Mouse (Mus musculus) cerebellum, adult 11 months (tissue): ENCODE measurements around the gene Hs6st2.

Experiments
- DNase-seq: peaks from one replicate; pipeline ENCODE4 v3.0.0; 2022

Gene Hs6st2

DNA sequence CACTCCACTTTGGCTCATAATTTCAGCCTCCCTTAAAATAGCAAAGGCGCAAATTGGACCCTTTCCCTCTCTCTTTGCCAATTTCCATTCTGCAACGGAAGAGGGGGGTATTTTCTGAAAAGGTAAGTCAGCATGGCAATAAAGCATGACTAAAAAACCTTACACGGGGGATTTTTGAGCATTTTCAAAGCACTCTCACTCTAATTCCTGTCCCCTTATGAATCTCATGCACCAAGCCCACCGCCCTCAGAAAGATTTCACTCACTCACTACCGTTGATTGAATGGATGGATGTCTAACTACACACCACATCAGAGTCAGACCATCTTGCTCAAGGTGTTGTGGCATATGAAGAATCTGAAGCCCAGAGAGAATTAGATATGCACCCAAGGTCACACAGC lies at the start of gene Hs6st2:
Gene Hs6st2, minus strand, starts transcription at position 101 of the 400 bp plus-strand sequence.
- no peak for DNase-seq

DNA sequence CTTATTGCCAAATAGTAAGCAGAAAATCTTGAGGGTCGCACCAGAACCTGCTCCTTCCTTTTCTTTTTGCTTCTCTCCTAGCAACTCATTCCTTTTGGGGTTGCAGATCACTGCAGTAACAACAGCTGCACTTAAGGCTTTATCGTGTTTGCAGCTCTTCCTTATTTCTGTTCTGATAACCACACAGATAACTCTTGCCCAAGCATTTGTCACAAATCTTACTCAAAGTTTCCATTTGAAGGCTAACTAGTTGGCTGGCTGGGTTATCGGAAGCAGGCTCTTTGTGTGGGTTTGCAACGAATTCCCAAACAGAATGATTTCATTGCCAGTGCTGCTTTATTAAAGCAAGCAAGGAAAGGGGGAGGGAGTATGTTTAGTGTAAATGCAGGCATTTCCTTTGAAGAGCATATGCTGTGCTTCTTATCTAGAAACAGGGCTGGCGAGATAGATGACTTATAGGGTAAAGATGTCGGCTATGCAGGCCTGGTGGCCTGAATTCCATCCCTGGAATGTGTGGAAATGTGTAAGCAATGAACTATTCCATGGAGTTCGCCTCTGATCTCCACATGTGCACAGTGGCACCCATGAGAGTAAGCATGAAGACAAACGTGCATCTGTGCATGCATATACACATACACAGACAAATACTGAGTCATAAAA lies 32.6 kb upstream of the Hs6st2 start:
- DNase-seq: no peak

GRCm38 (mm10) chrX:51712996-51713395 lies 31.3 kb upstream of the Hs6st2 start:
- no peak for DNase-seq

GRCm38 (mm10) chrX:51702823-51703222 lies 21.2 kb upstream of the Hs6st2 start:
- DNase-seq: no peak

DNA sequence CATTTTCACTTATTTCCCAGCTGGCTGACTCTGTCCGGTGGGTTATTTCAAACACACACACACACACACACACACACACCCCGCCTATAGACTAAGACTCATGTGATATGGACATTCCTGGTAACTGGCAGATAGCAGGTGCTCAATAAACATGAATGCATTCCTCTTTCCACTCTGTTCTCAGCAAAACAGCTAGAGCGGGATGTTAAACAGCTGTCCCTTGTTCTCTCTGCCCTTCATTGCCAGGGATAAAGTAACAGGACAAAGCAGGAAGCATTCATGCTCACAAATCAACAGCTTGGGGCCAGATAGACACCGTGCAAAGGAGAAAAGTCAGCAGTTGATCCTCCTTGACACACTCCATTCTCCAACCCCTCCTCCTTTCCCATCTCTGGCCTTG lies 17.4 kb upstream of the Hs6st2 start:
- no peak for DNase-seq

DNA sequence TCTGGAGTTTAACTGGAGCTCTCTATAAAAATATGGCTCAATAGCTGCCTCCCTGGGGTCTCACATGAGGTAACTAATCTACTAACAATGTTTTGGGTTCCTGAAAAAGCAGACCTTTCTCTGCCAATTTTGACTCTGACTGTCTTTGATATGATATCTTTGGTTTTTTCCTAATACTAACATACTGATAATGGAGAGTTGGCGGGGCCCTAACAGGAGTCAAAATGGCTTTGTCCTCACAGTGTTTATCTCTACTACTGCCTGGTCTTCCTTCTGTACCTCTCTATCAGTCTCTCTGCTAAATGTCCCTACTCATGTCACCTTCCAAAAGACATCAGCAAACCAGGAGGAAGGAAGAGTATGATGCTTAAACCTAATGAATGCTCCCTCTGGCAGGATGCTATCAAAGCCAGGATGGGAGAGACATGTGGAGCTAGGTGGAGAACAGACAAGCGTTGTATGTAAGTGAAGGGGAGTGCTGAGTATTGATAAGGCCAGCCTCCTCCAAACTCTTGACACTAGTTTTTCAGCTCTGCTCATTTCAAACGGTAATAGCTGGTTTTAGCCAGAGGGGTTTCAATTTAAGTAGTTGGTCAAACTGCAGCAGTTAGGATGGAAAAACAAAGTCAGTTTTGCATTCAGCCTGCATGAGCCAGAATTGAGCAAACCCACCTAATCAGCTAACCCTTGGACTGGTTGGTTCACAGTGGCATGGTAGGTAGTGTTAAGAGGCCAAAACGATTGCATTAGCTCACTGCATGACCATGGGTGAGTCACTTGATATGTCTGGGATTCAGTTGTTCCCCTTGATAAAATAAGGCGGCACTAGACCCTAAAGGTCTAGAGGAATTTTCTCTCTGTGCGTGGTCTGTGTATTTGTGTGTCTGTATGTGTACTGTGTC lies 4.6 kb upstream of the Hs6st2 start:
- no peak for DNase-seq

DNA sequence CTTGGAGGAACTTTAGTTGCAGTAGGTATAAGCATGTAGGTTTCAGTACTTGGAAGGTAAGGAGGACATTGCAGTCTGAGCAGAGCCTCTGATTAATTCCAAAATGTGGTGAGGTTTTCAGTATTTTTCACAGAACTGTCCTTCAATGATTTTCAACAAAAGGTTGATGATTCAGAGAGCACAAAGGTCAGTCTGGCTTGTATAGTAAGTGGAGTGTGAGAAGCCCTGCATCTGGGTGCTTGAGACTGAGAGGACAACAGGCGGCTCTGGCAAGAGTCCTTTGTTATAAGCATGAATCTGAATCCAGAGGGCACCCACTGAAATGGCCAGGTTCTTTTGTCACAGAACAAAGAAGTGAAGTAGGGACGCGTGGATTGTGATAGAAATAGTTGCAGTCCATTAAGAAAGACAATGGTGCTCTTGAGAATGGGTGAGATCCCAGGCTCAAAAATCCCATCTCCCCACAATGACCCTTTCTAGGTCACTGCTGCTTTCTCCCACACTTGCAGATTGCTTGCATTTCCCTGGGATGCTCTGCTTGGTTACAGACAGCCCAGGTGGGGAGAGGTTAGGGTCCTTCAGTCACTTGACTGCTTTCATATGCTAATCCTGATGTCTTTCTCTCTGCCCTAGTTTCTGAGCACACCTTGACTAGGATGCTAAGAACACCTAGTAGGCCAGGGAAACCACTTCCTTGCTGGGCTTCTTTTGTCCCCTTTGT lies 2.8 kb upstream of the Hs6st2 start:
- DNase-seq: no peak

GRCm38 (mm10) chrX:51681170-51681667 lies 437 bp downstream of the Hs6st2 start:
- peak; percentile 55 for DNase-seq

- peak; percentile 43 for DNase-seq
Observed at GRCm38 (mm10) chrX:51680428-51681169, 1.1 kb downstream of the Hs6st2 start.

- peak; percentile 44 for DNase-seq
Observed at GRCm38 (mm10) chrX:51679601-51680427, 1.8 kb downstream of the Hs6st2 start.

- no peak for DNase-seq
Observed at GRCm38 (mm10) chrX:51658236-51658635, 23.4 kb downstream of the Hs6st2 start.

- peak; percentile 3 for DNase-seq
Observed at GRCm38 (mm10) chrX:51642661-51643257, 38.9 kb downstream of the Hs6st2 start.

DNA sequence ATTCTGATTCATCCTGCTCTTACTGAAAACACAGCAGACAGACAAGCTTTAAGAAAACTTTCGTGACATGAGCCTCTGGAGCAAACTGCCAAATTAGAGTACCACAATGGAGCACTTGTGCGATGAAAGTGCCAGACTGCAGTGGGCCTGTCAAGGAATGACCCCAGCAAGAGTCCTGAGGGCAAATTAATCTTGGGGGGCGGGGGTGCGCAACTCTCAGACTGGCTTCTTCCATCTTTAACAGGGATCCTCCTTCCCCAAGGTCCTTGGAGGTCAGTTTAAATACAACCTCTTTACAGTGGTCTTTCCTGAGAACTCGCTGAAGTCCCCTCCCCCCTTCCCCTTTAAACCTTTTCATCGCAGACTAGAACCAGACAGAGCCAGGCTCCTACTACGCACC lies 45.9 kb downstream of the Hs6st2 start:
- DNase-seq: no peak

GRCm38 (mm10) chrX:51631376-51631775 lies 50.3 kb downstream of the Hs6st2 start:
- DNase-seq: no peak

DNA sequence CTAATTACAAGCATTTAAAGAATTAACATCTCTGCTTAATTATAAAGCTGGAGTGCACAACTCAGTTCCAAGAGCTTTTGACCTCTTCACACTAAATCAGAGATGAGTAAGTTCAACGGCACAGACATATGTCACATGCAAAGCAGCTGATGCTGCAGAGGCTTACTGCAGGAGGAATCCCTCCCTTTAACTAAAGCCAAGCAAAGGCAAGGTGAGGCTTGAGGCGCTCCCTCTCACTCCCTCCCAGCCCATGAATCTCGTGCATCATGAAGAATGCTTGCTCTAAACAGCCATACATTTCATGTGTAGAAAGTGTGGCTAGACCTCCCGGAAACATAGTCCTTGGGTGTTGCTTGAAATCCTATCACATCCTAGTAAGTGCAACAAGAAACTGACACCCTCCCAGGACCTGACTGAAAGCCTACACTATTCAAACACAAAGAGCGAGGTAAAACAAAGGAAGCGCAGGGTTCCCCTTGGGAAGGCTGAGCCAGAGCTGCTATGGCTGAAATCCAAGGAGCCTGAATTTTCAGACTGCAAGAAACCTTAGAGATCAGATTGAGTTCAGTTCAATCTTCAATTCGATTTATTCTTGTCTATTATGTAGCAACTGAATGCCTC lies 67.2 kb downstream of the Hs6st2 start:
- DNase-seq: no peak

- no peak for DNase-seq
Observed at GRCm38 (mm10) chrX:51610743-51611142, 70.9 kb downstream of the Hs6st2 start.

- no peak for DNase-seq
Observed at GRCm38 (mm10) chrX:51606231-51606863, 75.3 kb downstream of the Hs6st2 start.

DNA sequence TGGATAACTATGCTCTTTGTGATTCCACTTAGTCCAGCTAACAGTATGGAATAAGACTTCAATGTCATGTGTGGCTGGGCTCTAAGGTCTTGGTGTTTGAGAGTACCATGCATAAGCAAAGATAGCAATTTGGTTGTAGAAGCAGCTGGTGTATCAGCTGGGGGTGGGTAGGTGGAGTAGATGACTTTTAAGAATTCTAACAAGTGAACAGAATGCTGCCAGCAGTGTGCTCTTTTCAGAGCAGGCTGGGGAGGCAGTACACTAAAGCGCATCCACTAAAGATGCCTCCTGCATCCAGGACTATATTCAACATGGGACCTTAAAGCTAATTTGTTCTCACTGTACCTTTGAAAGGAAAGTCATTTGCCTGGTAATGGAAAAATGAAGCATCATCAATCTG lies 88.9 kb downstream of the Hs6st2 start:
- DNase-seq: no peak

GRCm38 (mm10) chrX:51590448-51591010 lies 91.1 kb downstream of the Hs6st2 start:
- no peak for DNase-seq

- DNase-seq: no peak
Observed at GRCm38 (mm10) chrX:51585444-51585843, 96.2 kb downstream of the Hs6st2 start.
